Mouse (Mus musculus) midbrain, embryonic 13.5 days (tissue): ENCODE measurements around the gene 2210016F16Rik. TPM values are rescaled to one million over a fixed set of nuclear protein-coding genes. Genes with fewer than 3 reads are reported as not detected.
A peak's percentile ranks its signal among the peaks of the same experiment; 100 is the strongest.
"Not testable (repeated sequence)": the region's sequence is repeated elsewhere in the genome, so short reads cannot be mapped to it uniquely, and the experiment has no call there.

ENCODE experiments used
- ATAC-seq: fragments of 200-750 bp; cut with Nextera tagmentation; 2 replicates; pipeline ENCODE4 v1.8.0; 2017; ENCODE audit warnings: mild to moderate bottlenecking, moderate TSS enrichment, moderate library complexity
- H3K27ac ChIP-seq: fragments of 300-500 bp; sonication (generic); 2 replicates; pipeline ENCODE4 v1.5.1; 2015; ENCODE audit warnings: inconsistent platforms, mild to moderate bottlenecking, moderate library complexity
- H3K27me3 ChIP-seq: fragments of 300-500 bp; sonication (generic); 2 replicates; pipeline ENCODE4 v1.6.1; 2015; ENCODE audit warnings: mild to moderate bottlenecking, inconsistent platforms
- H3K36me3 ChIP-seq: fragments of 300-500 bp; sonication (generic); 2 replicates; pipeline ENCODE4 v1.6.1; 2015; ENCODE audit warnings: mild to moderate bottlenecking, inconsistent platforms
- H3K4me1 ChIP-seq: fragments of 300-500 bp; sonication (generic); replicated peaks from 2 replicates; pipeline ENCODE4 v1.6.1; 2015; ENCODE audit warnings: inconsistent platforms
- H3K4me2 ChIP-seq: fragments of 300-500 bp; sonication (generic); replicated peaks from 2 replicates; pipeline ENCODE4 v1.6.1; 2015; ENCODE audit warnings: moderate library complexity, mild to moderate bottlenecking, inconsistent platforms
- H3K4me3 ChIP-seq: fragments of 300-500 bp; sonication (generic); replicated peaks from 2 replicates; pipeline ENCODE4 v1.5.1; 2015; ENCODE audit warnings: mild to moderate bottlenecking, inconsistent platforms
- H3K9ac ChIP-seq: fragments of 300-500 bp; sonication (generic); replicated peaks from 2 replicates; pipeline ENCODE4 v1.6.1; 2015; ENCODE audit warnings: mild to moderate bottlenecking, inconsistent platforms
- H3K9me3 ChIP-seq: fragments of 300-500 bp; sonication (generic); 2 replicates; pipeline ENCODE4 v1.6.1; 2016; ENCODE audit warnings: mild to moderate bottlenecking, inconsistent platforms
- WGBS: fragments of 180-500 bp; shearing (Covaris S2); methylation state at CpG from one replicate; pipeline ENCODE4 v1.1.7; 2015; 5-methylcytosine and 5-hydroxymethylcytosine counted together
- polyA plus RNA-seq: library from polyadenylated mRNA; unstranded; fragments of >200 nt; fragmentation: Nextera tagmentation; extraction: Ambion mirVana; gene quantifications from 2 replicates; pipeline ENCODE4 v1.2.1, GENCODE M21; 2015

Gene 2210016F16Rik
- polyA plus RNA-seq, 1 experiment from 2014 or later = 24.0 TPM

DNA sequence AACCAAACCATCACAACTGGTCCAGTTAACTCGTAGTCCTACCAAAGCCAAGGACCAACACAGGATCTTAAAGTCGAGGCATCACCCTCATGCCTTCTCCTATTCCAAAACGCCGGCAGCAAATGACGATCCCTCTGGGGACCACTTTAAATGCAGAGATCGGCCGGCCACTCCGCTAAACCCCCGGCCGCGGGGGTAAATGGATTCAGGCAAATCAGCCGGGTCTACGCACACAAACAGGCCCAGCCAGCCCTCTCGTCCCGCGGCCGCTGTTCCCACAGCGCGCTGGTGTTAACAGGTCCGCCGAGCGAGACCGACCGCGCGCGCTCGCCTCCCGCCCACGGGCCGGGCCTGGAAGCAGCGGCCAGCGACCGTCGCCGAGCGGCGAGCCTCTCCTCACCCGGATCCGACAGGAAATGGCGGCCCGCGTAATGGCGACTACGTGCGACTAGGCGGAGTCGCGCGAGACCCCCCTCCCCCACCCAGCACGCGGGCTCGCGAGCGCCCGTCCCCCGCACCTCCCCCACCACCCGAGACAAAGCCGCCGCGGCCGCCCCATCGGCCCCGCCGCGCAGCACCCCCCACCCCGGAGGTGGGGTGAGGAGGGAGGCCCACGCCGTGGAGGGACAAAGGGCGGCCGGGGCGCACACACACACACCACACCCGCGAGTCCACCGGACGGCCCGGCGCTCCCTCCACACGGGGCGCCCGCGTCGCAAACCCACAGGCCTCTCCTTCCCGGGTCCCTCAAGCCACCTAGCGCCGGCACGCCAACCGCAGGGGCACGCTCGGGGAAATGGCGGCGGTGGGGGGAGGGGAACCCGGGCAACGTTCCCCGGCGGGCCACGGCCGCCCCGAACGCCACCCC, 16.3 kb upstream of the 2210016F16Rik start:
- Histone ChIP-seq H3K9ac (peak overlapping the region; percentile 100), H3K9me3 (no peaks in the 10 kb centered on the region), H3K36me3 (peaks cover 13% of the 10 kb centered on the region), H3K4me3 (peak overlapping the region; percentile 78), H3K4me1 (peaks cover 12% of the 10 kb centered on the region), H3K27me3 (no peaks in the 10 kb centered on the region), H3K4me2 (peak overlapping the region; percentile 85), H3K27ac (peak overlapping the region; percentile 100)
- peak; percentile 59 for ATAC-seq
- WGBS = under 1% methylated on average over 89 of the region's 100 CpGs

DNA sequence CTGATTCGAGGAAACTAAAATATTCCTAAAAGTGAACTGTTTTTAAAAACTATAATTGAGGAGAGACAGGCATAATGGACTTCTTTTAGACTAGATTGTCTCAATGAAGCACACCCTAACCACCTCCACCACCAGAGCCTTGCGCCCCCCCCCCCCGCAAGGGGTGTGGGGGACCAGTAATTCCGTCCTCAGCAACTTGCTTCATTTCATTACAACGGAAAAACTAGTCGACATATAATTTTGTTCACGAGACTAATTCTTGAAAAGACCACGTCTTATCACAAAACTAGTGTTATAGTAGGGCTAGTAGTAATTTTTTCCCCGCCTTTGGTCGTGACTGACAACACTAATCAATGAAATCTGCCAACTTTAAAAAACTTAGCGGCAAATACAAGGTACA, 15.6 kb upstream of the 2210016F16Rik start:
- H3K4me1 ChIP-seq = peaks cover 12% of the 10 kb centered on the region
- H3K27ac ChIP-seq = no peak overlapping the region
- H3K9ac ChIP-seq = peak overlapping the region; percentile 100
- H3K4me2 ChIP-seq = peak overlapping the region; percentile 85
- no peaks in the 10 kb centered on the region for H3K9me3 ChIP-seq
- H3K36me3 ChIP-seq = peaks cover 21% of the 10 kb centered on the region
- H3K27me3 ChIP-seq = no peaks in the 10 kb centered on the region
- WGBS = 1% methylated on average over 11 of the region's 11 CpGs
- H3K4me3 ChIP-seq = peak overlapping the region; percentile 78
- no peak for ATAC-seq

DNA sequence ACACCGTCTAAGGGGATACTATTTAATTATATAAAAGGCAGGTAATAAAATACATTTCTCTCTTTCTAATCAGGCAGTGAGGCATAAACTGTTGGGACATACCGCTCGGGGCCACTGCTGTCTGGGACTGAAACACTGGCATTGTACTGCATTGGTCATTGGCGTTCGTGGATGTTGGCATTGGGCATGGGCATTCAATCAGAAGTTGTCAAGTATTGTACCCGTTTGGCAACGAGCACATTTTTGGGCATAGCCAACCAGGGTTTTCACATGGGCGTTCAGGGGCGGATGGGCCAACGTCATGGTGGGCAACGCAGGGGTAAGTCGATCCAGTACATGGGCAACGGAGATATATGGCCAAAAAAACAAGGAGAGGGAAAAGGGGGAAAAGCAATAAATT, 12.6 kb upstream of the 2210016F16Rik start:
- Histone ChIP-seq H3K9me3 (no peaks in the 10 kb centered on the region), H3K4me3 (no peak overlapping the region), H3K27me3 (no peaks in the 10 kb centered on the region), H3K4me2 (no peak overlapping the region), H3K27ac (no peak overlapping the region), H3K4me1 (peaks cover 12% of the 10 kb centered on the region), H3K9ac (no peak overlapping the region), H3K36me3 (peaks cover 45% of the 10 kb centered on the region)
- ATAC-seq = no peak
- 90% methylated on average over 13 of the region's 13 CpGs for WGBS

DNA sequence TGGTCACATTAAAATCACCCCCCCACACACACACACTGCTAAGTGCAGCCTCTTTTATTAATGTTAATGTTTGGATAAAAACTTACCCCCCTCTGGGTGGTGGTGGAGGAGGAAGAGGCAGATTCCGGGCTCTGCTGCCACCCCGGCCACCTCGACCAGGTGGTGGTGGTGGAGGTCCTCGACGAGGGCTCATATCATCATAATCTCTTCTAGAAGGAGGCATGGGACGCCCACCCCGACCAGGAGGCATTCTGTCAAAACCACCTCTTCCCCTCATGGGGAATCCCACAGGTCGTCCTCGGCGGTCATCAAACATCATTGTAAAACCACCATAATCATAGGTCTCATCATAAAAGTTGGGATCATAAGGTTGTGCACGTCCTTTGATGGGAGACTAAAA, 9.4 kb upstream of the 2210016F16Rik start:
- not testable (repeated sequence) for ATAC-seq, H3K4me3 ChIP-seq, H3K27me3 ChIP-seq, H3K4me1 ChIP-seq, H3K9me3 ChIP-seq, H3K9ac ChIP-seq, H3K27ac ChIP-seq, H3K4me2 ChIP-seq
- WGBS = 91% methylated on average over 11 of the region's 11 CpGs
- peaks cover 66% of the 10 kb centered on the region for H3K36me3 ChIP-seq

DNA sequence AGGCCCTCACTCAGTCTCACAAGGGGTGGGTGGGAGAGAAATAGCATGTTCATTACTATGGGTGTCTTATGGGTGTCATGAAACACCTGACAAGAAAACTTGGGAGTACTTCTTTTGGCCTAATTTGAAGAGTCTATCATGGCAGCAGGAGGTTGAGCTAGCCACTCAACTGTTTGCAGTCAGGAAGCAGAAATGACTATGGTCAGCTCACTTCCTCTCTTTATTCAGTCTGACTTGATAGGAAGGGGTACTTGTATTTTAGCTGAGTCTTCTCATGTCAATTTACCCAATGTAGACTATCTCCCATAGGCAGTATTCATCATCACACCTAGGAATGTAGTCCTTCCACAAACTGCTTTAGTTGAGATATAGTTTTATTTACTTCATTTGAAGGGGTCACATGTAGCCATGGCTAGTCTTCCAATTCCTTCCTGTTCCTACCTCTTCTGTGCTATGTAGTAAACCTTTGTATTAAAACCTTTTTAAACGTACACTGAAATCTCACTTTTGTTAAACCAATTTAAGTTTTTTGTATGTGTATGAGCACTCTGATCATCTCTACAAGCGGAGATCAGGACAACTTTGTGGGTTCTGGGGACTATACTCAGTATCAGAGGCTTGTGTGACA, 4.4 kb upstream of the 2210016F16Rik start:
- no peak overlapping the region for H3K9ac ChIP-seq
- no peak overlapping the region for H3K27ac ChIP-seq
- peaks cover 33% of the 10 kb centered on the region for H3K36me3 ChIP-seq
- peaks cover 6% of the 10 kb centered on the region; the same call in 1 of the 2 replicates for H3K4me1 ChIP-seq
- H3K9me3 ChIP-seq = no peaks in the 10 kb centered on the region
- WGBS = 80% methylated on average over 2 of the region's 2 CpGs
- no peaks in the 10 kb centered on the region for H3K27me3 ChIP-seq
- no peak overlapping the region for H3K4me3 ChIP-seq
- no peak for ATAC-seq
- no peak overlapping the region for H3K4me2 ChIP-seq

DNA sequence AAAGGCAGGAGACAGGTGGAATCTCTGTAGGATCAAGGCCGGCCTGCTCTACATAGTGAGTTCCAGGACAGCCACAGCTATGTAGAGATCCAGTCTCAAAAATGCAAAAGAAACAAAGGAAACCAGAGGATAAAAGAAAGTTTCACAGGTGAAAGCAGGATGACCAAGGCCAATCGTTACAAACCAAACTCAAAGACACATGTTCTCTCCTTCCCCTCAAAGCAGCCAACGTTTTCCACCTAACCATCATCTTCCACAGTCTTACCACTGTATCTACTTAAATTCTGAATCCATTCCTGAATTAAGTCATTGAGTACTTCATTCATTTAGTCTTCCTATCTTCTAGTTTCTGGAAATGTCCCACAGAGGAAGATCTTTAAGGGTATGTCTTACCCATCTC, 3.4 kb upstream of the 2210016F16Rik start:
- Histone ChIP-seq H3K4me3 (no peak overlapping the region), H3K4me1 (peaks cover 12% of the 10 kb centered on the region)
- ATAC-seq = no peak

DNA sequence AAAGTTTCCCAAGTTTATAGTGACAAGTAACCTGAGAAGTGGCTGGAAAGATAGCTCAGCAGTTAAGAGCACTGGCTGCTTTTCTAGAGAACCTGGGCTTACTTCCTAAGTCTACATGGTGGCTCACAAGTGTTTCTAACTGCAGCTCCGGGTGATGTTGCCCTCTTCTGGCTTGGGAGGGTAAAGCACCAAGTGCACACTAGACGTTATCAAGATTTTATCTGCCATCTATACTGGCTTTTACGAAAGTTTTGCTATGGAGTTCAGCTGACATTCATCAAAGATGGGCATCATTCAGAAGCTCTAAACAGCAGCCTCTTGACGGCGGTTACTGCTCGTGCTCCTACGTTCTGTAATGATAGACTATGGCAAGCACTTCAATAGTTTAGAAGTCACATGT, 2.9 kb upstream of the 2210016F16Rik start:
- no peaks in the 10 kb centered on the region for H3K27me3 ChIP-seq
- no peak overlapping the region for H3K27ac ChIP-seq
- no peak overlapping the region for H3K4me3 ChIP-seq
- H3K36me3 ChIP-seq = peaks cover 26% of the 10 kb centered on the region
- no peak for ATAC-seq
- H3K4me2 ChIP-seq = no peak overlapping the region
- peaks cover 12% of the 10 kb centered on the region for H3K4me1 ChIP-seq
- no peak overlapping the region for H3K9ac ChIP-seq
- WGBS = 18% methylated on average over 7 of the region's 7 CpGs
- no peaks in the 10 kb centered on the region for H3K9me3 ChIP-seq

More for the DNA sequence above, 3.4 kb upstream of the 2210016F16Rik start:
- WGBS = 58% methylated on average over 3 of the region's 3 CpGs
- Histone ChIP-seq H3K36me3 (peaks cover 26% of the 10 kb centered on the region), H3K27ac (no peak overlapping the region), H3K4me2 (no peak overlapping the region), H3K9me3 (no peaks in the 10 kb centered on the region), H3K27me3 (no peaks in the 10 kb centered on the region), H3K9ac (no peak overlapping the region)

DNA sequence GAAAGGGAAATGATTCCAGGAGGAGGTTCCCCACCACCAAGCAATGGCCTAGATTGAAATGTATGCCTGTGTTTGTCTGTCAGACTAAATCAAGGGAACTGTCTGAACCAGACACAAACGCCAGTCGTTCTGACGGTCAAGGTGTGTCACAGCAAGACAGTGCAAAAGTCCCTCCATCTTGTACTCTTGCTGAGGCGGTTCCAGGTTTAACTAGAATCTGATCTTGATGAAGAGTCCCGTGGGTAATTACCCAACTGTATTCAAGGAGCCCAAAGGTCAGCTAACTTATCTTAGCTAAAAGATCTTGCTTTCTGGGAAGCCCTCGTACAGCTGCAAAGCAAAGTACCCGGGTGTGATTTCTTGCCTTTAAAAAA, 509 bp upstream of the 2210016F16Rik start:
- Histone ChIP-seq H3K27me3 (no peaks in the 10 kb centered on the region), H3K4me3 (peak overlapping the region; percentile 79), H3K36me3 (peaks cover 34% of the 10 kb centered on the region), H3K4me2 (peak overlapping the region; percentile 92), H3K9me3 (peaks cover 15% of the 10 kb centered on the region), H3K4me1 (peaks cover 12% of the 10 kb centered on the region), H3K27ac (peak overlapping the region; percentile 58; the same call in 1 of the 2 replicates), H3K9ac (peak overlapping the region; percentile 85)
- peak; percentile 25; the same call in 1 of the 2 replicates for ATAC-seq
- WGBS = 87% methylated on average over 7 of the region's 7 CpGs

DNA sequence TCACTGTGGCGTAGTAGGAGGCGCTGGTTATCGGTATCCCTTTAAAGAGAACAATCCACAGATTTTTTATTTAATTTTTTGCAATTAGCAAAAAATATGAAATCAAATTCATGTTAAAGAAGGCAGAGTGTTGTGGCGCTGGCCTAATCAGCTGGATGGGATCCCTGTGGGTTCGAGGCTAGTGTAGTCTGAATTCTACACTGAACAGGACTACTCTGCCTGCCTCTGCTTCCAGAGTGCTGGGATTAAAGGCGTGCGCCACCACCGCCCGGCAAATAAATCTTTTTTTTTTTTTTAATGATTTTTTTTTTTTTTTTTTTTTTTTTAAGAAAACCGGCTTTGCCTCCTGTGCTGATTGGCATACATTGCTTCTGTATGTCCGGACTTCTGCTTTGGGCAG, 654 bp downstream of the 2210016F16Rik start:
- 50% methylated on average over 11 of the region's 11 CpGs for WGBS
- Histone ChIP-seq H3K9ac (peak overlapping the region; percentile 85), H3K9me3 (peaks cover 21% of the 10 kb centered on the region), H3K27me3 (no peaks in the 10 kb centered on the region), H3K36me3 (peaks cover 34% of the 10 kb centered on the region), H3K27ac (no peak overlapping the region), H3K4me2 (peak overlapping the region; percentile 92), H3K4me3 (peak overlapping the region; percentile 79), H3K4me1 (peaks cover 12% of the 10 kb centered on the region)
- ATAC-seq = peak; percentile 28; the same call in 1 of the 2 replicates

DNA sequence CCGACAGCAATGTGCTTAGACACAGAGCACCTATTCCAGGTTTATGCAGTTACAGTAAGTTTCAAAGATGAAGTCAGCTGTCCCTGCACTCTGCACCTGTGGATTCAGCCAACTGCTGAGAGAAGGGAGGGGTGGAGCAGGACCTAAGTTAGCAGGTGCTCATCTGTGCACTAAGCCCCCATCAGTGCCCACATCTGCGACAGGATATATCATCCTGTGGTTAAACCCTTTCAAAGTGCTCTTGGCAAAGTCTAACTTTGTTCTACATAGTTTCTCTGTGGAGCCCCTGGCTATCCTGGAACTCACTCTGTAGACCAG, 11.9 kb downstream of the 2210016F16Rik start:
- no peak for ATAC-seq
- no peak overlapping the region for H3K27ac ChIP-seq
- whole genome bisulfite sequencing = 88% methylated on average over 2 of the region's 2 CpGs

DNA sequence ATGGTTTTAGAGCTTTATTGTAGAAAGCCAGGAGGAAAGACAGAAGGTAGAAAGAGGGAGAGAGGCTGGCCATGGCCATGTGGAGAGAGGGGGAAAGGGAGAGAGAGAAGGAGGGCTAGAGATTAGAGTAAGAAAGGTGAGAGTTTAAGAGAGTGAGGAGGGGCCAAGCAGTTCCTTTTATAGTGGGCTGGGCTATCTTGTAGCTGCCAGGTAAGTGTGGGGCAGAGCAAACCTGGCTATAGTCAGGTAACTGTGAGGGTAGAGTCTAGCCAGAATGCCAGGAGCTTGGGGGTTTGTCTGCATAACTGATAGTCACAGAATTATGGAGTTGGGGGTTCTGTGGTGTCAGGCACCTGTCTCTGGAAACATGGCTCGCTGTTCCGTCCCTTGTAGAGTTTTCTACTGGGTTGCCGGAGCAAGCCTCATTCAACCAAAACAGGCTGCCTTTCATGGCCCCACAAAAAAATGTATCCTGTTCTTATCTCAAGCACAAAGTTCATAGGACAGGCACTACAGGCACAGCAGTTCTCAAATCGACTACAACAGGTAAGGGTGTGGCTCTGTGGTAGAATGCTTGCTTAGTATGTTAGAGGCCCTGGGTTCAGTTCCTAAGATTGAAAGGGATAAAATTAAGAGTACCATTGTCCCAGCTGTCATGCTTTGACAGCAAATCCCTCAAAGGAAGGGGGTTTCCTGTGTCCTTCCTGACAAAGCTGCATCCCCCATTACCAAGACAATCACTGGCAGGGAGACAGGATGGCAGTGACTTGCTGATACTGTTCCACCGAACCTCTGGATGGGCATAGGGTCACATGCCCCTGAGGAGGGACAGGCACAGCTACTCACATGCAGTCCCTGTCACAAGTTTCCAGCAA, 12.5 kb downstream of the 2210016F16Rik start:
- 0 out of 2 replicates have a peak, but pooled peaks cover 9% of the 10 kb centered on the region for H3K9me3 ChIP-seq
- WGBS = 86% methylated on average over 5 of the region's 5 CpGs
- no peak overlapping the region for H3K4me2 ChIP-seq

More for the DNA sequence above, 11.9 kb downstream of the 2210016F16Rik start:
- Histone ChIP-seq H3K9ac (no peak overlapping the region), H3K4me3 (no peak overlapping the region), H3K4me2 (no peak overlapping the region), H3K36me3 (no peaks in the 10 kb centered on the region), H3K9me3 (0 out of 2 replicates have a peak, but pooled peaks cover 9% of the 10 kb centered on the region), H3K4me1 (no peaks in the 10 kb centered on the region), H3K27me3 (no peaks in the 10 kb centered on the region)

More for the DNA sequence above, 12.5 kb downstream of the 2210016F16Rik start:
- Histone ChIP-seq H3K9ac (no peak overlapping the region), H3K4me1 (no peaks in the 10 kb centered on the region), H3K4me3 (no peak overlapping the region), H3K27ac (no peak overlapping the region), H3K36me3 (no peaks in the 10 kb centered on the region), H3K27me3 (no peaks in the 10 kb centered on the region)
- no peak for ATAC-seq
